Mouse (Mus musculus) layer of hippocampus, postnatal 25 days (tissue): ENCODE results near the gene Atg4c. TPM values are rescaled to one million over a fixed set of nuclear protein-coding genes. Genes with fewer than 3 reads are reported as not detected.

Source experiments
- DNase-seq, 2 experiments: peaks; one replicate each; pipeline ENCODE4 v3.0.0; 2022; ENCODE audit warnings: mixed read lengths in 2 of 2, low spot score in 1 of 2; ENCODE audit errors: extremely low spot score in 1 of 2
- total RNA-seq, 2 experiments: library from RNA; stranded (reverse); gene quantifications; 2 replicates each; pipeline ENCODE4 v1.2.3; 2021

Atg4c gene
- total RNA-seq: 10 to 100 TPM; 32.5 to 35.1 TPM

- peak; percentile 72 to 95 for DNase-seq
Observed at GRCm38 (mm10) chr4:99193810-99194582, at the start of gene Atg4c. Gene Atg4c (plus strand): TSS chr4:99193934.

DNA sequence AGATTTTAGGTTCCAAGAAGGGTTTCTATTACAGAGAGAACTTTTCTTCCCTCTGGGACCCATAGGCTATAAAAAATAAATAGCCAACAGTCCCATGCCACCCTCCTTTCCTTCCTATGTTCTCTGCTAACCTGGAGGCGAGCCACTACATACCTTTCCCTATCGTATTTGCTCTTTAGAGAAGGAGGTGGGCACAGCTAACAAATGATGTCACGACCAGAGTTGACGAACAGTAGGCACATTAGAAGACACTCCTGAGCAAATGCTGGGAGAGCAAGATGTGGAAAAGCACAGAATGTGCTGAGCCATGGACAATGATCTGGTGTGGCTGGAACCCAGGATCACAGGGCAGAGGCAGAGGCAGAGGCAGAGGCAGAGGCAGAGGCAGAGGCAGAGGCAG is 42.3 kb upstream of the Atg4c start:
- DNase-seq: no peak

GRCm38 (mm10) chr4:99151885-99152558 is 41.7 kb upstream of the Atg4c start:
- no peak for DNase-seq

DNA sequence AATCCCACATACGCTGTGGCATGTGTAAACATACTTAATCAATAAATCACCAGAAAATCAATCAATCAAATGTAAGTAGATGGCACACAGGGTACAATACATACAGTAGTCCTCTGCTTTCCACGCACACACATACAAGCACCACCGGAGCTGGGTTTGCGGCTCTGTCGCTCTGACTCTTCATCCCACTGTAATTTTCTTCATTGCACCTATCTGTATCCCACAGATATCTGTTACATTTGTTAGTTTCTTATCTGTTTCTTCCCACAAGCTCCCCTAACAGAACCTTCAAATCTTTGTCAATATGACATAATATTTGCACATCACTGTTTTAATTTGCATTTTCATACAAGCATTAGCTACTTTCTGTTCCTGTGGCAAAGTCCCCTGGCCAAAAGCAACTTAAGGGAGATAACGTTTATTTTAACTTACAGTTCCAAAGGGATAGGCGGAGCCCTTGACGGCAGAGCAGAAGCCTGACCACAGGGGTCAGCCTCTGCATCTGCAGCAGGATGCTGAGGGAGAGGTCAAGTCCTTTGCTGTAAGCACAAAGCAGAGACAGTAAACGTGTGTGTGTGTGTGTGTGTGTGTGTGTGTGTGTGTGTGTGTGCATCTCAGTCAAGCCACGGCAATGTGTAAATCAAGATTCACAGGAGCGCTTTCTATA is 37.0 kb upstream of the Atg4c start:
- no peak for DNase-seq

DNA sequence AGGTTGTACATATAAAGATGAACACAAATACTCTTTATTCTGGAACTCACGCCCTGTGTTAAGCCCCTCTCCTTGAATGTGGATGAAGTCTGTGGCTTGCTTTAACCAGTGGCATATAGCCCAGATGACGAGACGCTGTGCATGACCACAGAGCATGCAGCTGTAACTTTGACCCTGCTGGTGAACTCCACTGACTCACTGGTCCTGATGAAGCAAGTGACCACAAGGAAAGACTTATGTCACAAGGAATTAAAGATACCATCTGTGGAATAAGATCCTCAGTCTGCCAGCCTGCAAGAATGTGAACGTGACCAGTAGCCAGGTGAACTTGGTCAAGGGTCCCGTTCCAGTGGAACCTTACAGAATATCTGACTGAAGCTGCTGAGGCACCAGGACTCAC is 35.2 kb upstream of the Atg4c start:
- no peak for DNase-seq

DNA sequence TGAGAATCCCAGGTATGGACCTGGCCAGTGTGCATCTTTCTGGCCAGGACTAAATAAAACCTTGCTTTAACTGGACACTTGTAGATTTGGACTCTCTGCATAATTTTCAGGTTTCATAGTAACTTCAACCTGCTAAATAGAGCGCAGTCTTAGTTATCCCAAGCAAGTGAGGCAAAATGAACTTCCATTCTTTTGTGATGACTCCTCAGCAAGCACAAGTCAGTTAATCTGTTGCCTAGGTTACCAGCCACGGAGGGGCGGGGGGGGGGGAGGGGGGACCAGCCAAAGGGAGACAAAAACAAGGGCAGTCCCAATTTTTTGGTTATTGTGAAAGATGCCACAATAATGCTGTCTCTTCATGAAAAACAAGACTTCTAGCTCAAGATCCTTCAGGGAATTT is 33.3 kb upstream of the Atg4c start:
- no peak for DNase-seq

- no peak for DNase-seq
Observed at GRCm38 (mm10) chr4:99160899-99161298, 32.8 kb upstream of the Atg4c start.

DNA sequence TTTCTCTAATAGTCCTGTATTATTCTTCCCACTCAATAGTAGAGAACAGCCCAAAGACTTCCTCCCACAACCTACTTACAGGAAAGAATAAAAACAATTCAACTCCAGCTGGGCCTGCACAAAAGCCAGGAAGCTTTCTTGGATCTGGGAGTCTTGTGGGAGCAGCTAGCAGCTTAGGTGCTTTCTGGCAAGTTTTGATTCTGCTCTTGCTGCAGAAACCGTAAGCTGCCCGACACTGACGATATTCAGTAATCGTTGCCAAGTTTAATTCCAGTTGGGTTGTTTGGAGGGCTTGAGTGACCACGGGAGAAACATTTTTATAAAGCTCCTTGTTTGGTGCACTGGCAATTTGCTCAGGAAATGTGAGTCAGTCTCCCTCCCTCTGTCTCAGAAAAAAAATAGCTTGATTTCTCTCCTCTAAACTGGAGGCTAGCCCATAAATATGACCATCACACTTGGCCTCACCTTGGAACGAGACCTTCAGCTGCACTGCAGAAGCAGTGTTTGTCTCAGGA is 32.2 kb upstream of the Atg4c start:
- DNase-seq: no peak

GRCm38 (mm10) chr4:99163001-99163400 is 30.7 kb upstream of the Atg4c start:
- DNase-seq: no peak

DNA sequence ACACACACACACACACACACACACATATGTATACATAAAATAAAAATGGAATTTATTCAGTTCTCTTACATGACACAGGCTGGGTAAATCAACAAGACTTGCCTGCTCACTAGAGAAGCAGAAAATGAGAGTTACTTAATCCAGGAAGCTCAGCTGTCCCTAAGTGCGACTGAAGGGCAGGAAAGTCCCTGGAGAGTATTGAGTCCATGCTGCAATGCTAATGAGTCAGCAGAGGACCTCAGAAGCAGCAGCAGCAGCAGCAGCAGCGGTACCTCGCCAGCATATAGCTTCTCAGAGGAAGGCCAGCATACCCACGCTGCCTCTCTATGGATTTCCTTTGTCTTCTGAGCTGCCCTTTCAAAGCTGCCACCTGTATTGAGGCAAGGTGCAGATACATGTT is 30.2 kb upstream of the Atg4c start:
- DNase-seq: no peak

DNA sequence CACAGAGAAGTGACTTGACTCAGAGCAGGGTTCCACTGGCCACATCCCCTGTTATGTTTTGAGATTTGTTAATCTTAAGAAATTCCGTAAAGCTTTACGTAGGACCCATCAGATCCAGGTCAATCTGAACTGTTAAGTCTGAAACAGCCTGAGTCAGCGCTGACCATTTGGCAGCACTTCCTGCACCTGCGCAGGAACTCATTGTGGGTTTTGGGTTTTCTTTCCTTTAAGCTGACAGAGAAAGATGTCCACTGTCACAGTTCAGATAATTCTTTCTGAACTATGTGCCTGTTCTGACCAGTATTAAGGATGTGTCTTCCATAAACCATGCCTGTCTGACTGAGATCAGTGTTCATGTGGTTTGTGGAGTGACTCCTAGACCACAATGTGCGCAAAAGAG is 24.9 kb upstream of the Atg4c start:
- no peak for DNase-seq

GRCm38 (mm10) chr4:99174265-99174664 is 19.5 kb upstream of the Atg4c start:
- no peak for DNase-seq

GRCm38 (mm10) chr4:99176841-99177240 is 16.9 kb upstream of the Atg4c start:
- DNase-seq: no peak

DNA sequence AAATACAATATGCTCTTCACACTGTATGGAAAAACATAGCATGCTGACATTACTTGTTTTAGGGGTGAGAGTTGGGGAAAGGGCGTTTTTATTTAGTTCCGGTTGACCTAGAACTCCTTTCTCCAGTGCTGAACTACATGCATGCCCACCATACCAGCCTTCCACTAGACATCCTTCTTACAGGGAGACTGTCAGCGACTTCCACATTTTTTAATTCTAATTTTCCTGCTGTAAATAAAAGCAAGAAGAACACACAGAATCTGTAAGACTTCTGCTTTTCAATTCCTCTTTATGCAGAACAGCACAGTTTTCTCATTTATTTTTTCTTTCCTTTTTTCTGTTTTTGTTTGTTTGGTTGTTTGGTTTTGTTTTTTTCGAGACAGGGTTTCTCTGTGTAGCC is 16.5 kb upstream of the Atg4c start:
- no peak for DNase-seq

GRCm38 (mm10) chr4:99178851-99179250 is 14.9 kb upstream of the Atg4c start:
- no peak for DNase-seq

DNA sequence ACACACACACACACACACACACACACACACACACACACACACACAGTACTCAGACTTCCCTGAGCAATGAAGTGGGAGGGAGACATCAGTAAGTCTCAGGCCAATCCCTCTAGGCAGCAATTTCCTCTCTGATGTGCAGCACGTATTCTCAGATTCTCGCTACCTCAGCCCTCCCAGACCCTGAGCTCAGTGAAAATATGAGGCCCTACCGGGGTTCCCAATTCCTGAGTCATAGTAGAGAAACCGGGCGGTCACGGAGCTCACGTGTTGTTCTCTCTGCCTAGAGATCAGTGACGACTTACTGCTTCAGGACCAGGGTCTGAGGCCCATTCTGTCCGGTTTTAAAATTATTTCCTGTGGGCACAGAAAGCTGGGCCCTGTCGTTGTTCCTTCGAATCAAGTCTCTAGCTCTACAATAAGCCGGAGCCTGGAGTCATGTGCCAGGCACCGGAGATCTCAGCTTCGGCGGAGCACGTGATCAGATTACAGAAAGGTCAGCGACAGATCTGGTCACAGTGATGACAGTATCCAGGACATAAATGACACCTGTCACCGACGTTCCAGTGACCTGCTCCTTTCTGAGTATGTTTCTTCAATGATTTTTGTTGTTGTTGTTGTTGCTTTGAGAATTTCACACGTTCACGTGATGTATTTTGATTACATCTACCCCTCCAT is 14.2 kb upstream of the Atg4c start:
- no peak for DNase-seq

- DNase-seq: no peak
Observed at GRCm38 (mm10) chr4:99180921-99181320, 12.8 kb upstream of the Atg4c start.

DNA sequence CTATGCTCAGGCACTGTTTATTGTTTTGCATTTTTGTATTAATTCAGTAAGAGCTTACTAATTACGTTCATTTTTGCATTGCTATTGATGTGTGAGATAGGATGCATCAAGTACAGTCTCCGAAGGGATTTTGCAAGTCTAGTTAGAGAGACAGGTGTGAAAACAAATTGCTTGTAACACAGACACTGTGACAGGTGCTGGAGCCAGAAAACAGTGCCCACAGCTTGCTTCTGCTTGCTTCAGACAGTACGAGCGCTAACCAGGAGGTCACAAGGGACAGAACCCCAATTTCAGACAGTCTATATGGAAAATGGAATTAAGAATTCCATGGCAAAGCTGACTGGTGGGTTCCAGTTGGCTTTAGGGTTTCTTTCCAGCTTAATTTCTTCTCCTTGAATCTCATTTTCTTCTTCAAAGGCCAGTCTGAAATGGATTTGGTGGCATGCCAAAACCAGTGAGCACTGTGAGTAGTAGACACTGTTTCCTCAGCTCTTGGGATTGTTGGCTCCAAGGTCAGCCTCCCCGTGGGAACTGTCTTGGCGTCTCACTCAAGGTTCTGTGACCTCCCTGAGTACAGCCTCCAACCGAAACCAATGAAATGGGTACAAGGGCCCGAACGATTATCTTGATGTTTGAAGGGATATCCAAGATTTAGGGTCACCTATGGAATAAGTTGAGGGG is 11.9 kb upstream of the Atg4c start:
- no peak for DNase-seq

GRCm38 (mm10) chr4:99182660-99183431 is 10.9 kb upstream of the Atg4c start:
- DNase-seq: no peak
